Mouse (Mus musculus): ENCODE measurements around the gene Ctrc.
A peak's percentile ranks its signal among the peaks of the same experiment; 100 is the strongest.
"Not testable (repeated sequence)": the region's sequence is repeated elsewhere in the genome, so short reads cannot be mapped to it uniquely, and the experiment has no call there.

The Ctrc gene

DNA sequence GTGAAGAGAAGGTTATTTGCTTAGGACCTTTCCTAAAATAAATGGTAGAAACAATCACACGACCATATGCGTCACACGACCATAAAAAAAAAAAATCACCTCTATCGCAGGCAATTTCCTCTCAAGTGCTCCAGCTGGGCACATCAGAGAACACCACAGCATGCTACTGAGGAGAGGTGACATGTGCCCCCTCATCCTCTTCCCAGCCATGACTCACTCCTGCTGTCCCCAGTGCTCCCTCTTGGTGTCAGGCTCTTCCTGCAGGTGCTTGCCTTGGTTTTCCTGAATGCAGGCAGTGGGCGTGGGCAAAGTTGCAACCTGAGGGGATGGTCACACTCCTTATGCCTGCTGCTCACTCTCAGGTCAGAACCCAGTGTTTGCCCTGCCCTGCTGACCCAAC, 61.3 kb downstream of the Ctrc start:
- peak in 1 of 2 experiments; percentile 24 for DNase-seq

DNA sequence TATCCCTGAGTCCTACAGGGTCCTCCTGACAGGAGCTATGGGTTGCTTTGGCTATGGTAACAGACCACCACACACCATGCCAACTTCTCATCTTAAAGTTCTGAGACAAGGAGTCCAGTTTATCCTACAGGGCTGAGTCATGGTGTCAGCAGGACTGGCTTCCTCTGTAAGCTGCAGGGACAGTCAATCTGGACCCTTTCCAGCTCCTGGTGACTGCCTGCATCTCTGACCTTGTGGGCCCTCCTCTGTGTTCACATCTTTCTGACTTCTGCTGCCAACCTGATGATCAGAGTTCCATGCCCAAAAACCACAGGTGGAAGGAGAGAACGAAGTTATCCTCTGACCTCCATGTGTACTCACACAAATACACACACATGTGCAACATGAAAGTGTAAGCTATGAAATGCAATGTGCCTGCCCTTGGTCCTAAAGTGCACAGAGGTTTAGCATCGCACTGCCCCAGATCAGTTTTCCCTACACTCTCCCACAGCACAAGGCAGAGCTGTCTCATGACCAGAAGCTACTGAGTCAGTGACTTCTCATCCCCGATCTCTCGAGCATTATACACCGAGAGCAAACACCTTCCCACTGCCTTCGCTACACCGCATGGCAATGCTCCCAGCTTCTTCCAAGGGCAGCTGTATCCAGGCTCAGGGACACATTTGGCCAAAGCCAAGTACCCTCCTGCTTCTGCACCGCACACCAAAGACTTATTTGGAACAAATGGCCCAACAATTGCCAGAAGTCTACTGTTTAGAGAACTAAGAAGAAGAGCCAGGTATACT, 64.8 kb downstream of the Ctrc start:
- DNase-seq: peak in 1 of 2 experiments; percentile 28

DNA sequence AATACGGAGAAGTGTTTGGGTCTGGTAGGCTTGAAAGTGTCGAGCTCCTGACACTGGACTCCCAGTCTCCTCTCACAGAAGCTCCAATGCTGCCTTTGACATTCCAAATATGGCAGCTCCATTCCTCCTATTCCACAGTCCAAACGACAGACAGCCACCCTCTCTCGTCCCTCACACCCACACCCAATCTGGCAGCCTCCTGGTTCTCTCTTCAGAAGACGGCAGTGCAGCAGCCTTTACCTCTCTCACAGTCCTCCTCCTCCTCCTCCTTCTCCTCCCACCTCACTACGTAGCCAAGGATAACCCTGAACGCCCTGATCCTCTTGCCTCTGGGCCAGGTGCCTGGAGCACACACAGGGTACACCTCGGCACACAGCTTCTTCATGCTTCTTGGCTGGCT, 66.3 kb downstream of the Ctrc start:
- peak in 1 of 2 experiments; percentile 29 for DNase-seq

DNA sequence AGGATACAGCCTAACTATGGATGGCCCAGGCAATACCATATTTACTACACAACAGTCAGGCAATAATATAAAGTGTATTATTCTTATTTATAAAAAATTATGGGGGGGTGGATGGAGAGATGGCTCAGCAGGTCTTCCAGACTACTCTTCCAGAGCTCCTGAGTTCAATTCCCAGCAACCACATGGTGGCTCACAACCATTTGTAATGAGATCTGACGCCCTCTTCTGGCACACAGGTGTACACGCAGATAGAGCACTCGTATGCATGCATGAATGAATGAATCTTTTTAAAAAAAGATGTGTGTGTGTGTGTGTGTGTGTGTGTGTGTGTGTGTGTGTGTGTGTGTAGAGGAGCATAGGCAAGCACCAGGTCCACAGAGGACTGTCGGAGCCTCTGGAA, 73.1 kb downstream of the Ctrc start:
- not testable (repeated sequence) for DNase-seq

DNA sequence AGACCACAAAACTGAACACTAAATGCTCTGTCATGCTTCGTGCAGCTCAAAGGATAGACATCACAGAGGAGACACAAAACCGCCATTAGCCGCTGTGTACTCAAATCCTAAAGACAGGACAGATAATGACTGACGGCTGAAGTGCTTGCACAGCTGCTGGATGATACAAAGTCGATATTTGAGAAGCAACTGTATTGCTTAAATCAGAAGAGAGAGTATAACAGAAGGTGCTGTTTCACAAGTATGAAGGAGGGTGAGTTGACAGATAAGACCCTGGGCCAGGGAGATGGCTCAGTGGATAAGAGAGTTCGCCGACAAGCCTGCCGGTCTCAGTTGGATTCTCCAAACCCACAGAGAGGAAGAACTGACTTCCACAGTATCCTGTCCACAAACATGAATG, 74.3 kb downstream of the Ctrc start:
- no peak for DNase-seq

DNA sequence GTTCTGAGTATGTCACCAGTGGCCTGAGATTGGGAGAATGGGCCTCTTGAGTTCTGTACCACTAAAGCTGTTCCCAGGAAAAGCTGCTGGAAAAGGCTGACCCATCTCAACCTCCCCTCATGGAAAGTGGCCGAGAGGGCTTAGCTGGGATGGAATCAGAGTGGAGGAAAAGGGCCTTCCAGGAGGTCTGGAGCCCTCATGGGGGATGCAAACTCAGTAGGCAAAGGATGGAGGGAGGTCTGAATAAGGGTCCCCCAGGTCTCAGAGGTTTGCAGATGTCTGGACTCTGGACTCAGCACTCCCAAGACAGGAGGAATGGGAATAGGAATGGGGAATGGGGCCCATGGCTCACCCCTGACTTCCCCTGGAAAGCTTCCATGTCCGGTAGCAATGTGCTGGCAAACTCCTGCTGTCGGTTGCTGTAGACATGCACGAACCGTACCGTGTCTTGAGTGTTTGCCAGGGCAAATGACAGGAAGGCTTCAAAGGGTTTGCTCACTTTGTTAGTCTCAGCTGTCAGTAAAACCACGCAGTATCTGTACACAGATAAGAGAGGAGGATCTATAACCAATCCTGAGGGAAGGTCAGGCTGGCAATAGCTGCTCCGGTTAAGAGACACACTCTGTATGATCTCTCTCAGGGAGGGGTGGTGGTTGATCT, 76.5 kb downstream of the Ctrc start:
- no peak for DNase-seq

DNA sequence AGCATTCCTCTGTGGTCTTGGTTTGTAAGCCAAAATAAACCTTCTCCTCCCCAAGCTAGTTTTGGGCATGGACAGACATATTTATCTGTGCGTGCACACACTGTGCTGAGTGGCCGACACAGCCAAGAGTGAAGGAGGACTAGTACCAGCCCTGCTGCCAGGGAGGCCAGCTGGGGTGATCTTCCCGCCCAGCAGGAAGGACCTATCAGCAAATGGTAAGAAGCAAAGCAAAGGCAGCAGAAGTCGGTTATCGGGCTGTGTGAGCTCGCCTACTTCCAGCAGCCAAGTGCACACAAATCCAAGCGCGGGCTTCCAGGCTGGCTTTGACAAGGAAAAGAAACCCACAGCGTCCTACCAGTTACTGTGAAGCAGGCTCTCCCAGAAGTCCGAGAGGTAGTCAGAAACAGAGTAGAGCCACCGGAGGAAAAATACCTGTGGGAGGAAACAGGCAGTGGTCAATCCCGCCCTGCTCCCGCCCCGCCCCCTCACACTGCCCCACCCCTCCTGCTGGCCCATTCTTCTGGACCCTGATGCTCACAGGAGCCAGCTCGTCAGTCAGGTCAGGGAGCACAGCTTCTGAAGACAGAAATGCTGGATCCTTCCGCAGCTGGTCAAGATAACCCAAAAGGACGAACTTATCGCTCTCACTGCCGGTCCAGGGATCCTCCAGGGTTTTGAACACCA, 78.7 kb downstream of the Ctrc start:
- DNase-seq: peak in 1 of 2 experiments; percentile 54

DNA sequence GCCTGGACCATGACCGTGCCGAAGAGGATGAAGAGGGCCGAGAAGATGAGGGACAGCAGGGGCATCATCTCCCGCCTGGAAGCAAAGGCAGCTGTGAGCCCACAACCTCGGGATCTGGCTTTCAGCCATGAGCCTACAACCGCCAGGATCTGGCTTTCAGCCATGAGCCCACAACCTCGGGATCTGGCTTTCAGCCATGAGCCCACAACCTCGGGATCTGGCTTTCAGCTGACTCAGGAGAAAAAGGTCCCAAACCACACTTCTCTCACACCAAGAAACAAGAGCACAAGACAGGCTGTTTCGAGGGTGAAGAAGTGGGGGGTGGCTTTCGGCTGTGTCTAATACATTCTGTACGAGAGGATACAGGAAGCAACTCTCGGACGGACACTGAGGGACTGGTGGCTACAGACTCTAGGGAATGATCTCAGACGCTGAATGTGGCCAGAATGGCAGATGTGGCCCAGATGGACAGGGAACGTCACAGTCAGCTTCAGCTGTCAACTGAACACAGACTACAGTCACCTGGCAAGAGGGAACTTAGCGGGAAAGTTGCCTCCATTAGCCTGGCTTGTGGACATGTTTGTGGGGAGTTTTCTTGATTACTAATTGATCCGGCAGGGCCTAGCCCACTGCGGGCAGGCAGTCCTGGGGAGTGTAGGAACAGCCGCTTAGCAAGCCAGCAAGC, 79.3 kb downstream of the Ctrc start:
- peak; percentile 58 to 59 for DNase-seq

DNA sequence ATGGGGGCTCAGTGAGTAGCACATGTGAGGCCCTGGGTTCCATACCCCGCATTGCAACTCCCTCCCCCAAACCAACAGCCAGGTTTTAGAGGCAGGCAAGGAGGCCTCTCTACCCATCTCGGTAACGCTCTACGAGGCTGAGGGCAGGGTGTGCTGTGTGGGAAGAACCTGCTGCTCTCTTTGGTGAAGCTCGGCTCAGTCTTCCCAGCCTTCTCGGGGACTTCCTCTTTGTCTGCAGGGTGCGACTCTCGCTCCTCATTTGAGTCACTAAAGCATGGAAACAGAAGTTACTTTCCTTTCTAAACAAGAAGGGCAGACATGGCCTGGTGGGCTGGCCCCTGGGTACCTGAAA, 79.9 kb downstream of the Ctrc start:
- no peak for DNase-seq

DNA sequence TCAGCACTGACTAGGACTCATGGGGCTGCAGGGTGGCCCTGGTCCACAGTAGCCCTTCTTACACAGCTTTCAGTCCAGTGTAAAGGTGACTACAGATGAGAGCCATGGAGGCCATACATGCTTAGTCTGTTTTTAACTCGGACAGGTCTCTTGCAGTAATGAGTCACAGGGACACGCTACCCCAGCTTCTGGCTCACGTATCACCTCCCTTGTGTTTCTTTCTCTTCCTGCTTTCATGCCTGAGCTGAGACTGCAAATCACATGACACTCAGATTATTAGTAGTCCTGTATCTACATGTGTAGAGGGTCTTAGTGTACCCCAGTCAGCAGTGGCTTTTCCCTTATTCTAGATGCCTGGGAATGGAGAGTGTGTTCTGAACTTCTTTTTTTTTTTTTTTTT, 81.2 kb downstream of the Ctrc start:
- no peak for DNase-seq
